Mouse (Mus musculus) kidney, postnatal 4 days (tissue): ENCODE measurements at regions not wholly inside any gene's neighbourhood (a gene's known extent, or its start where the extent isn't known, plus 50 kb on each side); places are given as distances from the start of the nearest gene placed in this dataset.
A peak's percentile ranks its signal among the peaks of the same experiment; 100 is the strongest.

Source experiments
- DNase-seq, 2 experiments: peaks; one replicate each; pipeline ENCODE4 v3.0.0; 2021; ENCODE audit warnings: mixed read lengths in 2 of 2

- DNase-seq = peak; percentile 58 to 59
Observed at GRCm38 (mm10) chr3:61268453-61269335, 92.7 kb upstream of the Rap2b start.

- DNase-seq = no peak
Observed at GRCm38 (mm10) chr3:61285924-61286520, 75.4 kb upstream of the Rap2b start.

GRCm38 (mm10) chr3:61288195-61288594 lies 73.2 kb upstream of the Rap2b start:
- no peak for DNase-seq

GRCm38 (mm10) chr3:61294855-61295254 lies 66.6 kb upstream of the Rap2b start:
- DNase-seq = no peak

GRCm38 (mm10) chr3:61297290-61297689 lies 64.1 kb upstream of the Rap2b start:
- no peak for DNase-seq

- no peak for DNase-seq
Observed at GRCm38 (mm10) chr3:61302214-61302613, 59.2 kb upstream of the Rap2b start.

GRCm38 (mm10) chr3:61303485-61303884 lies 58.0 kb upstream of the Rap2b start:
- no peak for DNase-seq

GRCm38 (mm10) chr3:61306306-61306705 lies 55.1 kb upstream of the Rap2b start:
- DNase-seq = no peak

- DNase-seq = no peak
Observed at GRCm38 (mm10) chr3:61308764-61309163, 52.7 kb upstream of the Rap2b start.

- no peak for DNase-seq
Observed at GRCm38 (mm10) chr3:61309197-61309596, 52.2 kb upstream of the Rap2b start.
